In the genomic region with DNA sequence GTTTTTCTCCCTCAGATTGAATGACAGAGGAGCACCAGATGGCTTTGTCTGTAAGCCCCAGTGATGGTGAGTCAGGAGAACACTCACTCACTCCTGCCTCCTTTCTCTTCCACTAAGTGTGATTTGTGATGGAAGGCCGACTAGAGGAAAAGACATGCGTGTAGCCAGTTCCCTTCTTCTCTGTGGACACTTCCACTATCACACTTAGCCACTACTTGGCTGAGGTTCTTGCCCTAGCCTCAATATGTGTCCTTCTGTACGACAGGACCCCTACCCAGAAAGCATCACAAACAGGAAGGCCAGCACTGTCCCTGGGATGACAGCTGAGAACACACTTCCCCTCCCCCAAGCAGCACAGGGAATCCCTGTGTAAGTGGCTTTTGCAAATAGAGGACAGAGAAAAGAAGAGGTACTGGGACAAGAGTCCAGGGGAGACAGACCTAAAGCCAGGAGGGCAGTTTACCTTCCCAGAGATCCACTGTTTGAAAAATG, we compare ENCODE assay signal across 10 mouse cellular contexts. TPM values are rescaled to one million over a fixed set of nuclear protein-coding genes. Genes with fewer than 3 reads are reported as not detected.
A peak's percentile ranks its signal among the peaks of the same experiment; 100 is the strongest.
DNase-seq lines count a peak whose midpoint lies in the region; ATAC-seq and TF ChIP-seq lines count a peak whose summit lies in the region.
"Had no signal": no experiment of that assay in that cellular context is flagged by ENCODE, and none has a peak within 500 bp of the region (broad histone marks: within the 10 kb centered on the region; RNA-seq: fewer than 3 reads in every experiment).

No protein-coding gene starts in this region.

- peaks cover 51% of the 10 kb centered on the region for H3K36me3 ChIP-seq in forebrain, embryonic 10.5 days (replicated peaks)

- H3K27ac ChIP-seq in forebrain, embryonic 10.5 days = peak overlapping the region; percentile 95
- H3K27ac ChIP-seq in layer of hippocampus, adult 2 months = peak overlapping the region; percentile 97

- ATAC-seq in activated CD4-positive, CD25-positive, alpha-beta regulatory T cell, adult 4 months = no peak
- no peak for ATAC-seq in erythroid progenitor cell, adult 5-6 weeks (replicated peaks; ENCODE audit: low FRiP score, poor library complexity, severe bottlenecking)

- 82% methylated on average over 3 of the region's 3 CpGs for WGBS in forebrain, embryonic 10.5 days

- peaks cover 53% of the 10 kb centered on the region for H3K4me1 ChIP-seq in forebrain, embryonic 10.5 days

- TF ChIP-seq CTCF in layer of hippocampus, adult 2 months (conservative IDR thresholded peaks at IDR 0.05) = no peak

- H3K27me3 ChIP-seq in forebrain, embryonic 10.5 days (ENCODE audit: poor library complexity, severe bottlenecking) = no peaks in the 10 kb centered on the region

- H3K9me3 ChIP-seq in forebrain, embryonic 10.5 days = no peaks in the 10 kb centered on the region

- H3K4me3 ChIP-seq in forebrain, embryonic 10.5 days = peak overlapping the region; percentile 71
- H3K4me3 ChIP-seq in layer of hippocampus, adult 2 months = peak overlapping the region; percentile 67

- peak; percentile 52 for DNase-seq in retina, postnatal 1 day
- DNase-seq in retina, embryonic 14.5 days (ENCODE audit: low spot score) = no peak
- no peak for DNase-seq in forebrain, embryonic 10.5 days (ENCODE audit: extremely low spot score, low spot score)
- DNase-seq in layer of hippocampus, adult 2 months (ENCODE audit: low spot score in 2 of 2) = peak; percentile 46 to 75
- DNase-seq in telencephalon, adult 2 months (ENCODE audit: low read depth, low spot score) = peak; percentile 60
- no peak for DNase-seq in lung, postnatal 14 days

RNA-seq across cellular contexts. Expression of a gene that starts 1.9 kb away (rescaled TPM):
- 83.4 and 104 TPM in 2 replicates for polyA plus RNA-seq in forebrain, embryonic 10.5 days (2016; fragmentation: Nextera tagmentation; extraction: Ambion mirVana)
- 100 to 1,000 TPM; 246 to 258 TPM for total RNA-seq in layer of hippocampus, adult 2 months (2021)
- not detected for polyA plus RNA-seq in activated CD4-positive, CD25-positive, alpha-beta regulatory T cell, adult 4 months (2017; shearing (Covaris generic))
- total RNA-seq in erythroid progenitor cell, adult 5-6 weeks (2015; ENCODE audit: low replicate concordance) = 1.4 and 2.5 TPM in 2 replicates
- total RNA-seq in erythroid progenitor cell, adult 5-6 weeks (2017; ENCODE audit: low replicate concordance) = 0.30 TPM in 1 of 2 replicates, not detected in the other

RNA-seq across cellular contexts. Expression of a gene that starts 20.2 kb away (rescaled TPM):
- 41.2 and 41.4 TPM in 2 replicates for polyA plus RNA-seq in forebrain, embryonic 10.5 days (2016; fragmentation: Nextera tagmentation; extraction: Ambion mirVana)
- 10 to 100 TPM; 19.8 to 20.5 TPM for total RNA-seq in layer of hippocampus, adult 2 months (2021)
- 10 to 100 TPM in 1 of 2 experiments, 1 to 10 TPM in 1; 9.7 to 24.1 TPM for polyA plus RNA-seq in activated CD4-positive, CD25-positive, alpha-beta regulatory T cell, adult 4 months (2017; shearing (Covaris generic))
- 9.0 and 21.4 TPM in 2 replicates for total RNA-seq in erythroid progenitor cell, adult 5-6 weeks (2015; ENCODE audit: low replicate concordance)
- 18.5 and 20.4 TPM in 2 replicates for total RNA-seq in erythroid progenitor cell, adult 5-6 weeks (2017; ENCODE audit: low replicate concordance)

RNA-seq across cellular contexts. Expression of a gene that starts 29.0 kb away (rescaled TPM):
- 0.31 and 0.42 TPM in 2 replicates for polyA plus RNA-seq in forebrain, embryonic 10.5 days (2016; fragmentation: Nextera tagmentation; extraction: Ambion mirVana)
- 1 to 10 TPM in 1 of 2 experiments, under 1 TPM in 1; 0.44 to 1.0 TPM for total RNA-seq in layer of hippocampus, adult 2 months (2021)
- not detected for polyA plus RNA-seq in activated CD4-positive, CD25-positive, alpha-beta regulatory T cell, adult 4 months (2017; shearing (Covaris generic))
- total RNA-seq in erythroid progenitor cell, adult 5-6 weeks (2015; ENCODE audit: low replicate concordance) = not detected in 2 replicates
- not detected in 2 replicates for total RNA-seq in erythroid progenitor cell, adult 5-6 weeks (2017; ENCODE audit: low replicate concordance)
- polyA plus RNA-seq: heart, embryonic 16.5 days; lung, embryonic 16.5 days had no signal

Comparison
In these comparisons a context has a peak if more than half of its experiments do, and no peak if none do; other contexts are left out.
1. DNase-seq: peak in retina, postnatal 1 day (single experiment), layer of hippocampus, adult 2 months (2 of 2) and telencephalon, adult 2 months (single experiment); none in retina, embryonic 14.5 days (single experiment), forebrain, embryonic 10.5 days (single experiment) and lung, postnatal 14 days (single experiment).
2. RNA of a gene that starts 1.9 kb away (total RNA-seq): 246 to 258 TPM in layer of hippocampus, adult 2 months; 0.30 to 2.5 TPM in erythroid progenitor cell, adult 5-6 weeks; every median in the first group is over 10 times any median in the second.